Comparison of ENCODE assay signal across 8 mouse cellular contexts in genomic region chr14:21968978-21969377, GRCm38 (mm10). TPM values are rescaled to one million over a fixed set of nuclear protein-coding genes. Genes with fewer than 3 reads are reported as not detected.
A peak's percentile ranks its signal among the peaks of the same experiment; 100 is the strongest.
DNase-seq lines count a peak whose midpoint lies in the region; ATAC-seq and TF ChIP-seq lines count a peak whose summit lies in the region.

No protein-coding gene starts in this region.

- no peaks in the 10 kb centered on the region for H3K36me3 ChIP-seq in ES-E14 (ENCODE audit: control insufficient read depth, insufficient read depth, low read length, poor library complexity, severe bottlenecking)
- H3K36me3 ChIP-seq in forebrain, embryonic 16.5 days (ENCODE audit: control insufficient read depth, insufficient read depth) = no peaks in the 10 kb centered on the region
- no peaks in the 10 kb centered on the region for H3K36me3 ChIP-seq in hindbrain, embryonic 16.5 days (ENCODE audit: control insufficient read depth, insufficient read depth, low read length)
- H3K36me3 ChIP-seq in midbrain, embryonic 12.5 days = no peaks in the 10 kb centered on the region
- H3K36me3 ChIP-seq in stomach, postnatal 0 days (ENCODE audit: control insufficient read depth, insufficient read depth, low read length) = no peaks in the 10 kb centered on the region

- no peak for TF ChIP-seq EP300 in stomach, postnatal 0 days (optimal IDR thresholded peaks at IDR 0.05)

- H3K9ac ChIP-seq in ES-E14 (ENCODE audit: insufficient read depth, low read depth, low read length, poor library complexity, severe bottlenecking) = no peak overlapping the region
- H3K9ac ChIP-seq in forebrain, embryonic 16.5 days (replicated peaks; ENCODE audit: low read depth, low read length) = no peak overlapping the region
- H3K9ac ChIP-seq in hindbrain, embryonic 16.5 days (ENCODE audit: low read depth, low read length) = no peak overlapping the region
- H3K9ac ChIP-seq in midbrain, embryonic 12.5 days (replicated peaks) = no peak overlapping the region
- H3K9ac ChIP-seq in stomach, postnatal 0 days (ENCODE audit: low read length) = no peak overlapping the region

- in situ Hi-C loops in ES-E14 (cut with MboI; ENCODE audit: low sequenced_read_pairs in 2 of 2, unreplicated experiment in 2 of 2) = loop anchor here in 1 of 2 experiments (25.0 kb wide), 1 partner anchor 1068 kb away; no protein-coding TSS in a partner anchor

- WGBS in forebrain, embryonic 16.5 days = 22% methylated on average over 4 of the region's 4 CpGs
- WGBS in hindbrain, embryonic 16.5 days = 20% methylated on average over 4 of the region's 4 CpGs
- 6% methylated on average over 4 of the region's 4 CpGs for WGBS in midbrain, embryonic 12.5 days
- 45% methylated on average over 4 of the region's 4 CpGs for WGBS in stomach, postnatal 0 days

- no peak overlapping the region for H3K4me2 ChIP-seq in forebrain, embryonic 16.5 days (ENCODE audit: low read length)
- no peak overlapping the region for H3K4me2 ChIP-seq in hindbrain, embryonic 16.5 days (ENCODE audit: low read length)
- no peak overlapping the region for H3K4me2 ChIP-seq in midbrain, embryonic 12.5 days (replicated peaks)
- no peak overlapping the region for H3K4me2 ChIP-seq in stomach, postnatal 0 days (replicated peaks; ENCODE audit: low read depth)

- peaks cover 3% of the 10 kb centered on the region; the same call in 1 of the 2 replicates for H3K27me3 ChIP-seq in forebrain, embryonic 16.5 days (replicated peaks; ENCODE audit: control insufficient read depth, insufficient read depth, low read length)
- H3K27me3 ChIP-seq in hindbrain, embryonic 16.5 days (replicated peaks; ENCODE audit: control insufficient read depth, insufficient read depth, low read length) = no peaks in the 10 kb centered on the region
- H3K27me3 ChIP-seq in midbrain, embryonic 12.5 days = peaks cover 65% of the 10 kb centered on the region
- H3K27me3 ChIP-seq in stomach, postnatal 0 days (ENCODE audit: control insufficient read depth, insufficient read depth, low read length) = no peaks in the 10 kb centered on the region

- peak; percentile 54; the same call in 1 of the 2 replicates for ATAC-seq in forebrain, embryonic 16.5 days
- peak; percentile 69 for ATAC-seq in hindbrain, embryonic 16.5 days
- ATAC-seq in midbrain, embryonic 12.5 days (ENCODE audit: low FRiP score, low read depth) = peak; percentile 72
- peak; percentile 56; the same call in 1 of the 2 replicates for ATAC-seq in stomach, postnatal 0 days (ENCODE audit: low FRiP score, low TSS enrichment)
- no peak for ATAC-seq in erythroblast, adult 5-6 weeks (replicated peaks; ENCODE audit: low FRiP score, poor library complexity, severe bottlenecking)

- peak; percentile 79 for TF ChIP-seq CTCF in stomach, postnatal 0 days (IDR thresholded peaks at IDR 0.05; ENCODE audit: low read depth)

- DNase-seq in ES-E14 (ENCODE audit: low read depth, low spot score) = no peak
- DNase-seq in adrenal gland, postnatal 10 days = peak; percentile 88
- peak; percentile 36 for DNase-seq in left cerebral cortex, adult 11 months (ENCODE audit: low spot score)
- DNase-seq in stomach, postnatal 0 days (ENCODE audit: low spot score) = peak; percentile 64

- no peak overlapping the region for H3K27ac ChIP-seq in ES-E14 (ENCODE audit: insufficient read depth, low read depth, low read length, poor library complexity, severe bottlenecking)
- no peak overlapping the region for H3K27ac ChIP-seq in forebrain, embryonic 16.5 days (ENCODE audit: low read length)
- H3K27ac ChIP-seq in hindbrain, embryonic 16.5 days (ENCODE audit: low read depth, low read length) = no peak overlapping the region
- H3K27ac ChIP-seq in midbrain, embryonic 12.5 days (replicated peaks) = no peak overlapping the region
- H3K27ac ChIP-seq in stomach, postnatal 0 days (replicated peaks) = no peak overlapping the region

- H3K9me3 ChIP-seq in ES-E14 (ENCODE audit: control insufficient read depth, insufficient read depth, low read depth, low read length) = no peaks in the 10 kb centered on the region
- no peaks in the 10 kb centered on the region for H3K9me3 ChIP-seq in forebrain, embryonic 16.5 days (ENCODE audit: control insufficient read depth, low read length)
- no peaks in the 10 kb centered on the region for H3K9me3 ChIP-seq in hindbrain, embryonic 16.5 days (ENCODE audit: control insufficient read depth, low read length)
- H3K9me3 ChIP-seq in midbrain, embryonic 12.5 days = no peaks in the 10 kb centered on the region
- H3K9me3 ChIP-seq in stomach, postnatal 0 days (ENCODE audit: control insufficient read depth, low read length) = no peaks in the 10 kb centered on the region

- H3K4me3 ChIP-seq in ES-E14 (ENCODE audit: insufficient read depth in 1 of 2, low read depth in 1 of 2, low read length in 2 of 2, poor library complexity in 1 of 2, severe bottlenecking in 1 of 2) = no peak overlapping the region
- H3K4me3 ChIP-seq in forebrain, embryonic 16.5 days (replicated peaks; ENCODE audit: low read length) = no peak overlapping the region
- no peak overlapping the region for H3K4me3 ChIP-seq in hindbrain, embryonic 16.5 days (ENCODE audit: low read length)
- no peak overlapping the region for H3K4me3 ChIP-seq in midbrain, embryonic 12.5 days
- no peak overlapping the region for H3K4me3 ChIP-seq in stomach, postnatal 0 days (ENCODE audit: low read depth, low read length)

- no peaks in the 10 kb centered on the region for H3K4me1 ChIP-seq in ES-E14 (ENCODE audit: control insufficient read depth in 2 of 2, insufficient read depth in 2 of 2, low read length in 2 of 2, poor library complexity in 1 of 2)
- H3K4me1 ChIP-seq in forebrain, embryonic 16.5 days (replicated peaks; ENCODE audit: control insufficient read depth, insufficient read depth, low read length) = peaks cover 2% of the 10 kb centered on the region; the same call in 1 of the 2 replicates
- H3K4me1 ChIP-seq in hindbrain, embryonic 16.5 days (ENCODE audit: control insufficient read depth, insufficient read depth, low read depth, low read length) = no peaks in the 10 kb centered on the region
- H3K4me1 ChIP-seq in midbrain, embryonic 12.5 days = peaks cover 3% of the 10 kb centered on the region; the same call in 1 of the 2 replicates
- no peaks in the 10 kb centered on the region for H3K4me1 ChIP-seq in stomach, postnatal 0 days (replicated peaks; ENCODE audit: control insufficient read depth, insufficient read depth)

TF ChIP-seq in ES-E14, 5 proteins besides CTCF, POLR2A, EP300 and RAD21:
- TF ChIP-seq ZC3H11A (IDR thresholded peaks at IDR 0.05; ENCODE audit: borderline replicate concordance, low read depth, low read length) (peak; percentile 73; the same call in 1 of the 2 replicates), MAFK (IDR thresholded peaks at IDR 0.05; ENCODE audit: insufficient read depth, low read depth, low read length) (no peak)
TF ChIP-seq in ES-E14: peak in this region for 1.

RNA-seq across cellular contexts. Expression of gene Zfp503, which starts 20.4 kb away (rescaled TPM):
- total RNA-seq in ES-E14 (2012; rRNA removed) = 0.21 and 1.2 TPM in 2 replicates
- total RNA-seq in adrenal gland, postnatal 10 days (2021) = 10 to 100 TPM; 17.9 to 25.1 TPM
- 5.4 and 5.5 TPM in 2 replicates for polyA plus RNA-seq in forebrain, embryonic 16.5 days (2015; fragmentation: Nextera tagmentation; extraction: Ambion mirVana)
- polyA plus RNA-seq in hindbrain, embryonic 16.5 days (2015; fragmentation: Nextera tagmentation; extraction: Ambion mirVana) = 8.0 and 9.9 TPM in 2 replicates
- 19.4 and 22.4 TPM in 2 replicates for polyA plus RNA-seq in midbrain, embryonic 12.5 days (2016; fragmentation: Nextera tagmentation; extraction: Ambion mirVana)
- 10.0 and 11.3 TPM in 2 replicates for polyA plus RNA-seq in stomach, postnatal 0 days (2015; fragmentation: Nextera tagmentation; extraction: Ambion mirVana)
- total RNA-seq in erythroblast, adult 5-6 weeks (2015; ENCODE audit: low replicate concordance) = 0.38 TPM in 1 of 2 replicates, not detected in the other
- total RNA-seq in erythroblast, adult 5-6 weeks (2017; ENCODE audit: low replicate concordance) = 0.60 TPM in 1 of 2 replicates, not detected in the other

RNA-seq across cellular contexts. Expression of gene Lrmda, which starts 50.5 kb away (rescaled TPM):
- total RNA-seq in ES-E14 (2012; rRNA removed) = 0.22 TPM in 1 of 2 replicates, not detected in the other
- 1 to 10 TPM; 3.6 to 4.9 TPM for total RNA-seq in adrenal gland, postnatal 10 days (2021)
- 0.30 TPM in 1 of 2 replicates, not detected in the other for polyA plus RNA-seq in forebrain, embryonic 16.5 days (2015; fragmentation: Nextera tagmentation; extraction: Ambion mirVana)
- 0.30 and 0.80 TPM in 2 replicates for polyA plus RNA-seq in hindbrain, embryonic 16.5 days (2015; fragmentation: Nextera tagmentation; extraction: Ambion mirVana)
- 0.52 TPM in 1 of 2 replicates, not detected in the other for polyA plus RNA-seq in midbrain, embryonic 12.5 days (2016; fragmentation: Nextera tagmentation; extraction: Ambion mirVana)
- polyA plus RNA-seq in stomach, postnatal 0 days (2015; fragmentation: Nextera tagmentation; extraction: Ambion mirVana) = 0.39 and 0.46 TPM in 2 replicates
- 2.1 TPM in 1 of 2 replicates, not detected in the other for total RNA-seq in erythroblast, adult 5-6 weeks (2015; ENCODE audit: low replicate concordance)
- 1.5 and 16.0 TPM in 2 replicates for total RNA-seq in erythroblast, adult 5-6 weeks (2017; ENCODE audit: low replicate concordance)
